ENCODE assay signal across 16 mouse cellular contexts in the genomic region with DNA sequence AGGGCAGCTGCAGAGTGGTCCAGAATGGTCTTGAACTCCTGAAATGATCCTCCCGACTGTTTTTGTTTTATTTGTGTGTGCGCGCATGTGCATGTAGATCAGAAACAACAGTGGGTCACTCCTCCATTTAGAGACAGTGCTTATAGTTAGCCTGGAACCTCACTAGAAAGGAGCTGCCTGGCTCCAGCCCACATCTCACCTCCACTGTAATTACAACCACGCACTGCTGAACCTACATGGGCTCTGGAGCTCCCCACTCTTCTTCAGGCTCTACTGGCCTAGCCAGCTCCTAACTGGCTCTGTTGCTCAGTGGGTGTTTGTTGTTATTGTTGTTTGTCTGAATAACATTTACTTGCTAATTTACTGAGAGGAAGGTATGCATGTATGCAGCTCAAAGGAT.
"Had no signal": no experiment of that assay in that cellular context is flagged by ENCODE, and none has a peak within 500 bp of the region (broad histone marks: within the 10 kb centered on the region; RNA-seq: fewer than 3 reads in every experiment).

No protein-coding gene starts in this region.

- ATAC-seq: lung, postnatal 0 days; midbrain, embryonic 13.5 days; midbrain, embryonic 15.5 days had no signal

- H3K4me3 ChIP-seq: lung, embryonic 15.5 days; midbrain, embryonic 13.5 days; midbrain, embryonic 15.5 days; neural tube, embryonic 12.5 days had no signal

- DNase-seq: lung, adult 2 months; lung, postnatal 14 days; lung, postnatal 36 days; retina, postnatal 1 day; right cerebral cortex, adult 18-20 months; right cerebral cortex, postnatal 25 days; right cerebral cortex, postnatal 4 days; thymus, adult 18-20 months; thymus, postnatal 14 days; thymus, postnatal 36 days had no signal

- H3K27ac ChIP-seq: lung, embryonic 15.5 days; macrophage; midbrain, embryonic 13.5 days; midbrain, embryonic 15.5 days; neural tube, embryonic 12.5 days had no signal
